Mouse (Mus musculus) frontal cortex, postnatal 14 days (tissue): Measurements from ENCODE around the gene Hpca.

Source experiments
- DNase-seq, 2 experiments: peaks; one replicate each; pipeline ENCODE4 v3.0.0; 2022; ENCODE audit warnings: low spot score in 2 of 2

Gene Hpca

DNA sequence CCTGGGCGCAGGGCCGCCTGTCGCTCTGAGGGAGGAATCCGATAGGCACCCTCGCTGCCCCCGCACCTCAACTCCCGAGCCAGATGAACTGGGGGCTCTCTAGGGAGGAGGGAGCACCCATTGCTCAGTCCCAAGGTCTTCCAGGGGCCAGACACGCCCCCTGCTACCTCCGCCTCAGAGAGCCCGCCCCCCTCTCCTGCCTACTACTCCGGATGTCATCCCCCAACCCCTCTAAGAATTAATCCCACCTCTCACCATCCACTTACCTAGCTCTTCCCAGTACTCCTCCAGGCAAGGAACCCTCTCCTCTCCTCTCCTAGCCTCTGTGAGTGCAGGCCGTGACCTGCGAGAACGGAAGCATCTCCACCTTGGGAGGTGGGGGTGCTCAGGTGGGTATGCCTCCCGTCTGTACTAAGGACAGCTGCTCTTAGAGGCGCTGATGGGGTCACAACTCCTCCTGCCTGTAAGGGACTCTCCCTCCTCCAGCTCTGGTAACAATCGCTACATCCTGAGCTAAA lies at the start of gene Hpca:
Gene Hpca, minus strand, starts transcription at position 468 of the 518 bp plus-strand sequence.
- DNase-seq, result no peak

GRCm38 (mm10) chr4:129161581-129162255 lies 39.9 kb upstream of the Hpca start:
- no peak for DNase-seq

DNA sequence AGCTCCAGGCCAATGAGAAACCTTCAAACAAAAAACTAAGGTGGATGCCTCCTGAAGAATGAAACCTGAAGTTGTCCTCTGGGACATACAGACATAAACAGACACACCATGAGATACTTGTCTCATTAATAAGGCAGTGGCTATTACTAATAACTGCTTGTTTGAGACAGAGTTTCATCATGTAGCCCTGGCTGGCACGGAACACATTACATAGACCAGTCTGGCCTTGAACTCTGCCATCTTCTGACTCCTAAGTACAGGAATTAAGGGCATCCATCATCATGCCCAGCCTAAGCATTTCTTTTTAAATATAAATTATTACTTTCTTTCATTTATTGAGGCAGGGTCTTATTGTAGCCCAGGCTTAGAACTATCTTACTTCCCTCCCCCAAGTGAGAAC lies 39.2 kb upstream of the Hpca start:
- DNase-seq, result no peak

DNA sequence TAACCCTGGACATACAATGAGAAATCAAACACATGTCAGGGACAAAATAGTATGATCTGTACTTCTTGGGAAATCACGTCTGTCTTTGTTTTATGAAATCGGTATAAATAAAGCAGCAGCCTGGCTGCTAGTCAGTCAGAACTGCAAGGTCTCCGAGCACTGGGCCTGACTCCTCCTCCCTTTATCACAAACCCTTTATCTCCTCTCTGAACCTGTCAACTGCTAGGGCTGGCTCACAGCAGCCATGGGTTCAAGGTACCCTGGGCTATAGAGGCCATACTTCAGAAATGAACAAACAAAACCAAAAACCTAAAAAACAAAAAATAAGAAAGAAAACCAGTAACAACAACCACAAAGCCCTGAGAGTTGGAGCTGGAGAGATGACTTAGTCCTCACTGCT lies 36.7 kb upstream of the Hpca start:
- DNase-seq, result no peak

- no peak for DNase-seq
These were observed 35.7 kb upstream of the Hpca start for GRCm38 (mm10) chr4:129157541-129157940.

GRCm38 (mm10) chr4:129151276-129151811 lies 29.5 kb upstream of the Hpca start:
- DNase-seq, result no peak

DNA sequence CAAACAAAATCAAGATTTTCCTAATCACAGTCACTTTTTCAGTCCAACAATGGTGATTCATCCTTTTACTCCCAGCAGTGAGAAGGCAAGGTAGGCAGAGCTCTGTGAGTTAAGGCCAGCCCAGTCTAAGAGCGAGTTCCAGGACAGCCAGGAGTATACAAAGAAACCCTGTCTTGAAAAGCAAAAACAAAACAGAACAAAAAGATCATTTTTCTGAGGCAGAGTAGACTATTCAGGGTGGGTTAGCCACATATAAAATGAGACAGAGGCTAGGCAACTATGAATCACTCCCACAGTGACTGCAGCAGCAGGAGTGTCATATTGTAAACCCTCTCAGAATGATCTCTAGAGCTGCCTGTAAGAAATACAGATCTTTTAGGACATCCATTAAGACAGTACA lies 27.5 kb upstream of the Hpca start:
- DNase-seq, result no peak

DNA sequence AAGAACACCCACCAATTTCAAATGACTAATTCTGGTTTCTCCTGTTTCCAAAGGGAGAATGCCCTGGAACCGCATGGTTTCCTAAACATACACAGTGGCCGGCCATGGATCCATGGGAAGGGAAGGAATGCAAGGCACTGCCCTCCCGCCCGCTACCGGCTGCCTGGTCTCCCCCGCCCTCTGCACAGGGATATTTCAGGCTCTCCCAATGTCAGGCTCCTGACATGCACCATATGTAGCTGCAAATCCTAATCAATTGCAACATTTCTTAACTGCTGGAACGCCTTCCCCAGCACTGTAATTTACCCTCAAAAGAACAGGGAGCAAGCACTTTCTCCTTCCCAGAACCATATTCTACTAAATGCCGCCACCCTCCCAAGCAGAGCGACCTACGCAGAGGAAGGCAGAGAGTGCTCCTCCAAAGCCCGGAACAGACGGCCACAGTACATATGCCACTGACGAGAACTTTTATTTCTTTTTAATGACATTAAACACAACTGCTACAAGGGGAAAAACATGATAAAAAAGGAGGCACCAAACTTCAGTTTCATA lies 25.8 kb upstream of the Hpca start:
- DNase-seq, result no peak

GRCm38 (mm10) chr4:129146392-129146791 lies 24.6 kb upstream of the Hpca start:
- DNase-seq, result no peak

DNA sequence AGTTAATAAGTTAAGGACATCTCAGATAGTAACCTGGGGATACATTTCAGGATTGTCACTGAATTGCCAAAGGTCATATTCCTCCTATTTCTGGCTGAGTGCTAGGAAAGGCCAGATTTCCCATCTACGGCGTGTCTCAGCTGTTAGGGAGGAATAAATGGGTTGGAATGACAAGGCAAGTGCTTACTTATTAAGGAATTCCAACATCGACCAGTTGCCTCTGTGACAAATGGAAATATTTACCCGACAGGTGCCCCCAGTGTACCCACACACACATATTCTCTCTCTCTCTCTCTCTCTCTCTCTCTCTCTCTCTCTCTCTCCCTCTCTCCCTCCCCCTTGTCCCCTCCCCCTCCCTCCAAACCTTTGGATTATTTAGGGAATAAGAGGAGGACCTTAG lies 24.1 kb upstream of the Hpca start:
- no peak for DNase-seq

DNA sequence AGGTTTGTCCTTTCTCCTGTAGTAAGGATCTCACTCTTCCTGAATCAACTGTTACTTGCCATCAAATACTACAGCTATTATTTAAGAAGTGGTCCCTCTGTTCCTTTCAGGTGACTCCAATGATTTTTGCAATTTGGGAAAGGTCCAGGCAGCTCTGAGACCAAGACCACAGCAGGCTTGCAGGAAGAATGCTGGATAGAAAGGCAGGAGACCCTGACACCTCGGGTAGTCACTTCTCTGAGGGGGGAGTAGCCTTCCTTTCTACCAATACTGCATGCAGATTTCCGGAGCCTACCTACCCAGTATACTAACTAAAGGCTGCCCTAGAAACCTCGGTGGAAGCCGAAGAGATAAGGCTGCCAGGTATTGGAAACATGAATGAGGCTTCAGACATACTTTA lies 23.6 kb upstream of the Hpca start:
- no peak for DNase-seq

- peak; percentile 72 to 79 for DNase-seq
These were observed 22.8 kb upstream of the Hpca start for GRCm38 (mm10) chr4:129144401-129145367.

- DNase-seq, result no peak
These were observed 21.7 kb upstream of the Hpca start for GRCm38 (mm10) chr4:129143509-129143908.

DNA sequence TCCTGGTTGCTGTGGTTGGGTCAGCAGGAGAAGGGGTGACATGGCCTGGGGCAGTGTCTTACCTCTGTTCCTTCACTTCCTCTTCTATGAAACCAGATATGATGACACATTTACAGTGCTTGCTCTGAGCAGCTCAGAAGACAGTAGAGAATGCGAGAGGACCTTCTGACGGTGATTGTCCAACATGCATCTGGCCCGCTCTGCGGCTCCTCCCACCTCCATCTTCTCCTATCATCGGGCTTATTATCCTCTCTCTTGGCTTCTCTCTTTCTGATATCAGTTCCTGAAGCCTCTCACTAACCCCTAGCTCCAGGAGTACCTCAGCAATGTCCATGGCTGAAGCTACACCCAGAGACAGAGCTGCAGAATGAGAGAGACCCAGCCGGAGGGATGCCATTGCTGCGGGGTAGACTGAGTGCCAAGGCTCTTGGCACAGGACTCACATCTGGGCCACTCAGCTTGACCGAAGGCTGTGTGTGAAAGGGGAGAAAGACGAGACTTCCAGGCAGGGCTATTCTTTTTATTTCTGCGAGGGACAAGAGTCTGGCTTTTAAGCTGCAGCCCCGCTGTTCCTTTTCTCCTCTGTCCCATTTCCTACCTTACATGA lies 20.7 kb upstream of the Hpca start:
- DNase-seq, result no peak

GRCm38 (mm10) chr4:129141560-129142438 lies 20.0 kb upstream of the Hpca start:
- DNase-seq, result no peak

DNA sequence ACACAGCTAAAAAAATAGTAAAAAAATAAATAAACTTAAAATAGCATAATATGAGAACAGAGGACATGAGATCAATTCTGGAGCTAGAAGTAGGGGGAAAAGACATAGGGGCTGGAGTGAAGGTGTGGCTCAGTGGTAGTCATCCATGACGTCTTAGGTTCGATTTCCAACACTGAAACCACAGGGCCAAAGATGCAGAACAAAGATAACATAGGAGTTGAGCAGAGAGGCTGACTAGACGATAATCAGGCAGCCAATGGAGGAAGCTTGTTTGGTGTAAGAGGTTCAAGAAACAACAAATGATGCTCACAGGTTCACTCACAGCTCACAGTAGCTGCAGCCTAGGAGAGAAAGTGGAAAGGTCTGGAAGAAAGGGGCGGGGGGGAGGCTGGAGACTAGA lies 19.0 kb upstream of the Hpca start:
- DNase-seq, result no peak

DNA sequence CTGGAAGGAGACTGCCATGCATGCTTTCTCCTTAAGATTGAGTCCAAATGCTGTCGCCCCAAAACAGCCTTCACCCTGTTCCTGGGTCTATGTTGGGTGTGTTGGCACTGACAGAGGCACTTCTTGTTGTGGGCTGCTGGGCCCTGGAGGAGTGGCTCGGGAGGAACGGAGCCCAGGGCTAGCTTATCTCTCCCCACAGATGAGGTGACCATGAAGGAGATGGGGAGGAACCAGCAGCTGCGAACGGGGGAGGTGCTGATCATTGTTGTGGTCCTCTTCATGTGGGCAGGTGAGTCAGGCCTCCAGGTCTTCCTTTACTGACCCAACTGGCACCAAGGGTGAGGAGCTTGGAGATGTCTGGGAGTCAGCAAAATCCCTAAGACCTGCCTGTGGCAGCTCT lies 17.8 kb upstream of the Hpca start:
- DNase-seq, result no peak

DNA sequence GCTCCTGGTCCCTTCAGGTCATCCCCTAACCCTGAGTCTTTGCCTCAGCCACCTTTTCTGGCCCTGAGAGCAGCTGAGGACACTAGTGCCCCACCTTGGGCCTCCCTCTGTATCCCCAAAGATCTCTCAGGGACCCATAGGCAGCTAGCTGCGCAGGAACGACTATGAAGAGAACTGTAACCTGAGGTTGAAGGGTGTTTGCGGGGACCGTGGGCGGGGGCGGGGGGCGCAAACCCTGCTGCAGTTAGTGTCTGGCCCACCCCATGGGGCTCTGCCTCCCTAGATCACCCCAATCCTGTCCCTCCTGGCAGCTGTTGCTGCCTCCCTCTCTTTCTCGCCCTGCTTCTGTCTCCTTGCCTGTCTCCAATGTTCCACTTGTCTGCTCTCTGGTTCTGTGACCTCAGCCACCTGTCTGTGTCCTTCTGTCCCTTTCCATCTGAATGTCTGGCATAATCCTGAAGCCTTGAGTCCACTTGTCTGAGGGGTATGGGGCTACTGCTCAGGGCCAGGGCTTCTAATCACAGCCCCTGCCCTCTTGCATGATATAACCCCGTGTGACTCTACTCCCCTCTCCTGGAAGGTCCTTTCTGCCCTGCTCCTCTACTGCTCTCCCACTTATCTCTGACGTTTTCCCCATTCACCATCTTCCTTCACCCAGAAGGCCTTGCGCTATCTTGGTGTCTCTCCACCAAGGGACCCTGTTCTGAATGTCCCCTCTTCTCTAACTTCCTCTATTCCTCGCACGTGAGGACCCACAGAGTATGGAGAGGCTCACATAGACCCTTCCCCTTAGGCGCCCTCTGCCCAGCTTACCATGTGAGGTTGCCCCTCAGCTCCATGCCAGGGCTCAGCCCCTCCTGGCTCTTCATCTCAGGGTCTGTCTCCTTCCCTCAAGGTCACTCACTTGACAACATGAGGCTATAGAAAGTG lies 15.8 kb upstream of the Hpca start:
- DNase-seq, result no peak

DNA sequence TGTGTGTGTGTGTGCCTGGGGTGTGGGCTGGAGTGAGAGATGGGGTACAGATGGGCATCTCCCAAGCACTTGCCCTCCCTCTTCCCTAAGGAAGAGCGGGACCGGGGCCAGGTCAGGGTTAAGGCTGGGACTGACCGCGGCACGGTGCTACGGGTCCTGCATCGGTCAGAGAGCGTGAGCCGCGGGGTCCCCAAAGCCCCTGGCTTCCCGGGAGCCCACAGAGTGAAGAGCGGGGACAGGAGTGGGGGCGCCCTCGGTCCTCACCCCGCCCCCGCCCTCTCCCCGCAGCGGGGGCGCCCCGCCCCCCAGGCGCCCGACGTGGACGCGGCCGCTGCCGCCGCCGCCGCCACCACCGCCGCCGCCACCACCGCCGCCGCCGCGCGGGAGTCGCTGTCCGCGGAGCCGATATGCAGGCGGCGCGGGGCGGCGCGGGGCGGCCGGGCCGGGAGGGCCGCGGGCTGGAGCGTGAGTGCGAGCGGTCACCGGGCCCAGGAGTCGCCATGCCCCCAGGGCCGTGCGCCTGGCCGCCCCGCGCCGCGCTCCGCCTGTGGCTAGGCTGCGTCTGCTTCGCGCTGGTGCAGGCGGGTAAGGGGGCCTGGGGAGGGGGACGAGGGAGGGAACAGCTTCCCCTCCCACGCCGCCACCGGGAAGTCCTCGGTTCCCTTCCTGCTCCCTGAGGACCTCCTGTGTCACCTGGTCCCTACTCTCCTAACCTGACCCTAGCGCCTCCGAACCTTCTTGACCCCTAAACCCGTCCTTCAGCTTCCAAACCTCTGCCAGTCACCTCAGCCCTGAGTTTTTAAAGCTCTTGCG lies 14.9 kb upstream of the Hpca start, which contains the start of gene Fndc5:
Gene Fndc5, plus strand, starts transcription at position 421 of the 813 bp plus-strand sequence.
- DNase-seq, result no peak
